Mouse (Mus musculus): ENCODE measurements around the gene Myct1. TPM values are rescaled to one million over a fixed set of nuclear protein-coding genes. Genes with fewer than 3 reads are reported as not detected.

Myct1 gene
- total RNA-seq, 2 experiments from 2014 or later = 13.3 to 19.5 TPM

GRCm38 (mm10) chr10:5604371-5604770 lies 10.8 kb downstream of the Myct1 start:
- intact Hi-C loops (cut with DNase I) = no loop called here
- no peak for DNase-seq (ENCODE audit: low spot score)

- DNase-seq (ENCODE audit: low spot score) = no peak
- intact Hi-C loops (cut with DNase I) = no loop called here
Observed at GRCm38 (mm10) chr10:5608874-5609273, 15.3 kb downstream of the Myct1 start.

GRCm38 (mm10) chr10:5615186-5616040 lies 21.8 kb downstream of the Myct1 start:
- intact Hi-C loops (cut with DNase I) = no loop called here
- DNase-seq (ENCODE audit: low spot score) = no peak

GRCm38 (mm10) chr10:5626268-5626667 lies 32.7 kb downstream of the Myct1 start:
- DNase-seq (ENCODE audit: low spot score) = no peak

GRCm38 (mm10) chr10:5633672-5634200 lies 40.2 kb downstream of the Myct1 start:
- intact Hi-C loops (cut with DNase I) = loop anchor here (2.0 to 10.0 kb wide), 5 partner anchors 33 to 319 kb away; partner anchors contain the start of gene Syne1
- no peak for DNase-seq (ENCODE audit: low spot score)

More at GRCm38 (mm10) chr10:5626268-5626667, 32.7 kb downstream of the Myct1 start:
- intact Hi-C loops (cut with DNase I) = no loop called here

DNA sequence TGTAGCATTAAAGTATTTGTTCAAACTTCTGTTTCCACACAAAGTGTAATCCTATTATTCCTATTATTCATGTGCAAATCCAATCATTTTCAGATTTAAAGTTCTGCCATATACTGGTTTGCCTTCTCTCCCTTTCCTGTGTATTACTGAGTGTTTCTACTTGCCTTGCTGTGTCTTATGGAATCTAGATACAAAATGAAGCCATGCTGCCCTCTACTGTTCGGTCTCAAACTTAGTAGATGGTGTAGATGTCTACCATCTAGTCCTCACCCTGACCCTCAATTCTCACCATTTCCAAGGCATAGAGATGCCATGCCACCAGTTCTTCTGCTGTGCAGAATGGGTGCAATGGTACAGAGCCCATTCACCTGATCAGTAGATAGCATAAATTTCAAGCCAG lies 40.8 kb downstream of the Myct1 start:
- intact Hi-C loops (cut with DNase I) = loop anchor here (2.0 to 10.0 kb wide), 5 partner anchors 34 to 320 kb away; partner anchors contain the start of gene Syne1
- DNase-seq (ENCODE audit: low spot score) = no peak

DNA sequence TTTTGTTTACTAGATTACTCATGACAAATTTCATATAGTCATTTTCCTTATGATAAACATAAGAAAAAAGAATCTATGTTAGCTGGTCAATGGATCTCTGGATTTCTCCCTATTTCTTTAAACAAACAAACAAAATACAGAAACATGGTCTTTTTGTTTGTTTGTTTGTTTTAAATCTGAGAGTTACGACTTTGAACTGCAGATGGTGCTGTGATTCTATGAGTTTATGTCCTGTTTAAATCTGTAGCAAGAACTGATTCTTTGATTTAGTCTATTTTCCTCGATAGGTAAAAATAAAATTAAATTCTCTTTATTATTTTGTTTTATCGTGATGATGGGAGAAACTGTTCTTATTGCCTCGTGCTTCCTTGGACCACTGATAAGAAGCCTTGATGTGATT lies 43.7 kb downstream of the Myct1 start:
- no peak for DNase-seq (ENCODE audit: low spot score)
- intact Hi-C loops (cut with DNase I) = loop anchor here (10.0 kb wide), 1 partner anchor 323 kb away; no protein-coding TSS in a partner anchor

- no peak for DNase-seq (ENCODE audit: low spot score)
- intact Hi-C loops (cut with DNase I) = loop anchor here (10.0 kb wide), 1 partner anchor 324 kb away; no protein-coding TSS in a partner anchor
Observed at GRCm38 (mm10) chr10:5639112-5639511, 45.5 kb downstream of the Myct1 start, which contains the start of gene Vip. Vip (plus strand) TSS chr10:5639218.

Other genes with a start within 250 kb of the Myct1 start
- gene Syne1, start 42.3 kb upstream of the Myct1 start, total RNA-seq (2021) = 10 to 100 TPM; 63.2 to 70.1 TPM
- gene Vip, start 45.4 kb downstream of the Myct1 start, total RNA-seq (2021) = not detected
- 1 to 10 TPM in 1 of 2 experiments, under 1 TPM in 1; 0.55 to 1.9 TPM for gene Fbxo5, start 211.8 kb downstream of the Myct1 start, total RNA-seq (2021)
- 10 to 100 TPM in 1 of 2 experiments, 1 to 10 TPM in 1; 9.1 to 10.4 TPM for gene Mtrf1l, start 230.1 kb downstream of the Myct1 start, total RNA-seq (2021)

Measured in heart, postnatal 25 days (tissue).